Mouse (Mus musculus): ENCODE measurements around the gene Pxylp1.
"Not testable (repeated sequence)": the region's sequence is repeated elsewhere in the genome, so short reads cannot be mapped to it uniquely, and the experiment has no call there.

Pxylp1 gene

DNA sequence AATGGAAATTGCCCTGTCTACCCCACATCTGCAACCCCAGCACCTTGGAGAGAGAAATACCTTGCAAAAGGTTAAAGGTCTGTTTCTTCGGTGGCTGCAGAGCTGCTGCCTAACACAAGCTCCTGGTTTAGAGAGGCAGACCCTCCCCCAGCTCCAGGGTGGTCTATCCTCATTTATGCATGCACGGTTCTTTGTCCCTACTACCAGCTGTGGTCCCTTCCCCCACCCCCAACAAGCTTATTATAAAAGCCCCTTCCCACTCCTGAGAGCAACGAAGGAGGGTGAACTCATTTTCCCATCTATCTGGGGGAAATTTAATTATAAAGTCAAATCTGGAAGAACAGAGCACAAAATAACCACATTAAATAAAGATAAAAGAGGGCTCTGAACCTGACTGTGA lies at the start of gene Pxylp1:
Pxylp1 (minus strand) TSS at position 124 of the 400 bp plus-strand sequence.
- DNase-seq (ENCODE audit: low spot score) = no peak

DNA sequence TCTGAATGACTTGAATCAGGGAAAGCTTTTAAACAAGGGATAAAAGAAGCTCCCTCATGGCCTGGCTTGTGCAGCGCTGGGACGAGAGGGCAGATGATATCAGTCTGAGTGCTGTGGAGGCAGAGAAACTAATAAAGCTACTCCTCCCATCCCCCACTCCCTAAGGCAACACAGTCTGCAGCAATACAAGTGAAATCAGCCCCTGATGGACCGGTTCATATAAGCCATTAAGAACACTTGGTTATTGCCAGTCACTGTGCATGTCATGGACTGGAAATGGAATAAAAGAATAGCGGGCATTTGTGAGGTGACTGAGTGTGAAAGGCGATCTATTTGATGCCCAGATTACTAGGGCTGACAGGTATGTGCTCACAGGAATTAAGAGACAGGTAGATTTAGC lies 46.4 kb upstream of the Pxylp1 start:
- no peak for DNase-seq (ENCODE audit: low spot score)

DNA sequence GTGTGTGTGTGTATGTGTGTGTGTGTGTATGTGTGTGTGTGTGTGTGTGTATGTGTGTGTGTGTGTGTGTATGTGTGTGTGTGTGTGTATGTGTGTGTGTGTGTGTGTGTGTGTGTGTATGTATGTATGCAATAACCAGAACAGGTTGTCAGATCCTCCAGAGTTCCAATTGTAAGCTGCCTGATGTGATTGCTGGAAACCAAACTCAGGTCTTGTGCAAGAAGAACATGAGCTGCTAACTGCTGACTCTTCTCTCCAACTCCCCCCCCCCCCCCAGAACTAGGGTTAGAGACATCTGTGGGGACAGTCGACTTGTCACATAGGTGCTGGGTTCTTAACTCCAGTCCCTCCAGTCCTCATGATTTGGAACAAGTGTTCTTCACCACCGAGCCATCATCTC lies 44.0 kb upstream of the Pxylp1 start:
- DNase-seq (ENCODE audit: low spot score) = not testable (repeated sequence)

DNA sequence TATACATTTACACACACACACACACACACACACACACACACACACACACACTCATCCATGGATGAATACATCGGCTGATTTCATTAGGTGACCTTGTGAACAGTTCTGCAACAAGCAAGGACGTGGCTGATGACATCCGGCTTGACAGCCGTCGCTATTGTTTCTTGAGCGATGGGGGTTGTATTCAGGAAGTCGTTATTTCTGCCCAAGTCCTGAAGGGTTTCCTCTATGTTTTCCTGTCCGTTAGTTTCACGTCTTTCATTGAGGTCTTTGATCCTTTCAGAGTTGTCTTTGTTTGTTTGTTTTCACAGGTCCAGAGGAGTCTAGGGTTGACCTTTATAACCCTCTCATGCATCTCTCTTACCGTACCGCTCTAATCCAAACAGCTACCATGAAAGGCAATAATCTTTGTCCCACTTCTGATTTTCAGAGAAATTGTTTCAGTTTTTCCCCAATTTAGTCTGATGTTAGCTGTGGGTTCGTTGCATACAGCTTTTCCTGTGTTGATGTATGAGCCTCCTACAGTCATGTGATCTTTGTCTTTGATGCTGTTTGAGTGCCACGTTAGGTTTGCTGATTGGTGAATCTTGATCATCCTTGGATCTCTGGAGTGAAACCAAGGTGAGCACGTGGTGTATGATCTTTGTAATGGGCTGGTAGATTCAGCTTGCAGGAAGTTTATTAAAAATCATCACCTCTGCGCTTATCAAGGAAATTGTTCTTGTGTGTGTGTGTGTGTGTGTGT lies 43.3 kb upstream of the Pxylp1 start:
- no peak for DNase-seq (ENCODE audit: low spot score)

DNA sequence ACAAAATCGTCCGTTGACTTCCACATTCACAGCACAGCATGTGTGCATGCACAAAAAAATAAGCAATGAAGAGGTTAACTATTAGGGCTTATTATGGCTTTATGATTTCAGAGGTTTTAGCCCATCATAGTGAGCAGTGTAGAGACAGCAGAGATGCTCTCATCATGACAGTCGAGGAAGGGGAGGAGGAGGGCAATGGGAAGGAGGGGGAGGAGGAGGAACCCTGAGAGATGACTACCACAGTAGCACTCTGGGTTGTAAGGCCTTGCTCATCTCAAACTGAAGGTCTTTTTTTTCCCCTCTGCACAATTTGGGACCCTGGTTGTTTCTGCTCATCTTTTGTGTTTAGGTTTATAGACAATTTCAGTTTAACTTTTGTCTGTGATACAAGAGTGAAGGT lies 42.3 kb upstream of the Pxylp1 start:
- no peak for DNase-seq (ENCODE audit: low spot score)

DNA sequence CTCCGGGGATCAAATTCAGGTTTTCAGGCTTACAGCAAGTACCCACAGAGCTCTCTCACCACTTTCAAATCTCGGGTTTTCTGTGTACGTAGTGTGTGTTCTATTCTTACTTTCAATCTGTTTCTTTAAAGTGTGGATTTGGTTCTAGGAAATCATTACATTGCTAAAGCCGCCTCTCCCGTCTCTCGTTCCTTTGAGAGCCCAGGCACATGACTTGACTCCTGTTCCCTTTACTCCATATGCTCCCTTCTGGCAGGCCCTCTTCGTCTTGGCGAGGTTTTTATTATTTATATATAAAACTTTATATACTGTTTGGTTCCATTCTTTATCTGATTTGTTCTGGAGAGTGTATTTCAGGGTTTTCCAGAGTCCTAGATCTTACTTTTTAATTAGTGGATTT lies 40.3 kb upstream of the Pxylp1 start:
- no peak for DNase-seq (ENCODE audit: low spot score)

DNA sequence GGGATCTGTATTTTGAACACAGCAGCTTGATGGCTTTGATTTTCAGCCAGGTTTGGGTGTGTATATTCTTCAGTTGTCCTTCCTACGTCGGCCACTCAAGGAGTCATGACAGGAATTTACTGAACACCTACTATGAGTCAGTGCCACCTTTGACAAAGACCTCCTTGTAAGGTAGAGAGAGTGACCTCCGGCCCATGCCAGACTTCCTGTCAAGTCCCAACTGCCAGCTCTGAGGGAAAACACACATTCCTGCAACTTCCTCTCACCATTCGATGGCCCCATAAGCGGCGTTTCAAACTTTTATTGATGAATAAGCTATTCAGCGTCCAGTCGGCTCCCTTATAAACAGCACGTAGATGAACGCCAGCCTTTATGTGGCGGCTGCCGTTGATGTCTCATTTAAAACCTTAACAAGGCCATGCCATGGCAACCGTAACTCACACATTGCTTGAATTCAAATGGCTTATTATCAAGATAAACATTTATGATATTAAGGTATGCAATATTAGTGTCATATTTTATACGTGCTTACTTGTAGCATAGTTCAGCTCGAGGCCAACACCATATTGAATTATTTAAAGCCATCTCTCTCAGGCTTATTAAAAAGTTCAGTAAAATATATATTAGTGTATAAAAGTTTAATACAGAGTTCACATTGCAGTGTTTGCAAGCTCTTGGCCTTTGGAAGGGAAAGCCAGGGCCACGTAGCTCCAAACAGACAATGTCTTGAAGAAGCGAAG lies 31.3 kb upstream of the Pxylp1 start:
- DNase-seq (ENCODE audit: low spot score) = no peak

DNA sequence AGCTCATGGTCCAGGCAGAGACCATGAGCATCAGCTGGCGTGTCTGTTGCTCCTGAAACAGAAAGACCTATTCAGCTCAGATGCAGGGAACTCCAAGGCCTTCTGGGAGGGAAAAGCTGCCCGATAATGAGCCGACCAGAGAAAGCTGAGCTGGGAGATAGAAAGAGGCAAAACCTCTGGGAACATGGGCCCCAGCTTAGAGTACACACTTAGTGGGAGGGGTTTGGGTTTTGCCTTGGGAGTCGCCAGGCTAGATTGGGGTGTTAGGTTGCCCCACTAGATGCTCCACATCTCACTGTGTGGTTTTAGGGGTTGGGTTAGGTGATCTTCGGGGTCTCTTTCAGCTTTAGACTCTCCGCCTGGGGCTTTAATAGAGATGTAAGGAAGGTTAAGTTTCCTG lies 30.6 kb upstream of the Pxylp1 start:
- DNase-seq (ENCODE audit: low spot score) = no peak

DNA sequence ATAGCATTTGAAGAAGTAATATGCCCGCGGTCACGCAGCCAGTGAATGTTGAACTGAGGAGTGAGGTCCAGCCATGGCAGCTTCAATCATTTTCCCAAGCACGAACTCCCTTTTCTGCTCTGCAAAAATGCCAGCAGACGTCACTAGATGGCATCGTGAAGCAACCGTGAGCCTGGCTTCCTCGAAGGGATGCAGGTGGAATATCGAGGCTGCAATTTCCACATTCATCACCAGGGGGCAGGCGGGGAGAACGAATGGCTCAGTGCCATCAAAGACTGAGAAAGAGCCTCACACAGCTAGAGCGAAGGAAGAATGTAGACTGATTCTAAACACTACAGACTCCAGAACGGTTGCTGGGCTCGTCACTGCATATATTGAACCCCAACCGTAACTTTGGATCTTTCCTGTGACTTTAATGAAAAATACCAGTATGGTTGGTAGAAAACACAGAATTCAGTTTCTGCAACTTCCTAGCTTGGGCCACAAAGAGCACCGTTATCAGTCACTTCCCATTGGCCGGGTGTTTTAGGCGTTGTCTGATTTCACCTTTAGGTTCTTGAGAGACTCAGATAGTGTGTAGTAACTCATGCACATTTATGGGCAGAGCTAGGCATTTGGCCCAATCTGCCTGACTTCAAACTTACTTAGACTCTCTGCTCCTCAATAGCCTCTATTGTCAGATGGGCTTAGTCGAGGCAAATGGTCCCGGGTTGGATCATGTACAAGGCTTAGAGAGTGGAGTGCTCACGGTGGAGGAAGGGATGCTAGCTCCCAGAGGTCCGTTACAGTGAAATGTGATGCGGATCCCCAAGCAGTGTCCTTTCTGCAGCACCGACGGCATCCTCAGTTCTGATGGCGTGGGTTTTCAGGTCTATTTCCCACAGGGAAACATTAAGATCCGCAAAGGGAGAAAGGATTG lies 24.4 kb upstream of the Pxylp1 start:
- DNase-seq (ENCODE audit: low spot score) = peak; percentile 95

DNA sequence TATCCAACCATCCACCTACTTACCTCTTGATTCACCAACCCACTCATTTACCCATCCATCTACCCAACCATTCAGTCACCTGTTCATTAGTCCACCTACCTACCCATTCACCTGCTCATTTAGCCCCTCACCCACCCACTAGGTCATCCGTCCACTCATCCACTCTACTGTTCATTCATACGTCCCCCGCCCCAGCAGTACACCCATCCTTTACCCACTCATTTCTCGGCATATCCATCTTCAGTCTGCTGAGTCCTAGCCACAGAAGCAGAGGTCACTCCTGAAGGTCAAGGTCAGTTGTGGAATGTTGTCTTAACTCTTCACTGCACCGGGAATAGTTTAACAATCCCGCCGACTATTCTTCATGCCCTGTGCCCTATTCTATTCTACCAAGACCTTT lies 23.6 kb upstream of the Pxylp1 start:
- no peak for DNase-seq (ENCODE audit: low spot score)

DNA sequence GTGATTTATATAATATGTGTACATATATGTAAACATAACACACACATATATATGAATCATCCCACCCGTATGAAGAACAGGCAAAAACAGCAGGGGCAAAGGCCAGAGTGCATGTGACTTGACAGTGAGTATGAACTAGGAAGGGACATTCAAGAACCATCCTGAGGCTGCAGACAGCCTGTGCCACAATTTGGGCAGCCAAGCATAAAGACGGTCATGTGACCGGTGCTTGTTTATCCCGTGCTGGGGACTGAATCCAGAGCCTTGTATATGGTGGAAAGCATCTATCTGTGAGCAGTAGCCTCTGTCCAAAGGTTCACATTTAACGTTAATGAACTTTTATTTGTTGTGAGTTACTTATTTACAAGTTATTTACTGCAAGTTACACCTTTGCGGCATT lies 22.4 kb upstream of the Pxylp1 start:
- no peak for DNase-seq (ENCODE audit: low spot score)

DNA sequence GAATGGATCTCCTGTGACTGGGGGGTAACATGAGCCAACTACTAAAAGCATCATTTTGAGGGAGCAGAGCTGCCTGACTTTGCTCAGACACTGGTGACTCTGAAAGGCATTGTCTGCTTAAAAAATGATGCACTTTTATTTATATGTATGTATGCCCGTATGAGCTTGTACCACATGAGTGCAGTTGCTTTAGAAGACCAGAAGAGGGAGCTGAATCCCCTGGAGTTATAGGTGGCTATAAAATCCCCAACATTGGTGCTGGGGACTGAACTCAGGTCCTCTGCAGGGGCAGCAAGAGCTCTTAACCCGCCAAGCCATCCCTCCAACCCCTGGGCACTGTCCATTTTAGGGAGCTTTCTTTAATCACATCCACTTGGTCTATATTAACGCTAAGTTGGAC lies 21.5 kb upstream of the Pxylp1 start:
- no peak for DNase-seq (ENCODE audit: low spot score)

DNA sequence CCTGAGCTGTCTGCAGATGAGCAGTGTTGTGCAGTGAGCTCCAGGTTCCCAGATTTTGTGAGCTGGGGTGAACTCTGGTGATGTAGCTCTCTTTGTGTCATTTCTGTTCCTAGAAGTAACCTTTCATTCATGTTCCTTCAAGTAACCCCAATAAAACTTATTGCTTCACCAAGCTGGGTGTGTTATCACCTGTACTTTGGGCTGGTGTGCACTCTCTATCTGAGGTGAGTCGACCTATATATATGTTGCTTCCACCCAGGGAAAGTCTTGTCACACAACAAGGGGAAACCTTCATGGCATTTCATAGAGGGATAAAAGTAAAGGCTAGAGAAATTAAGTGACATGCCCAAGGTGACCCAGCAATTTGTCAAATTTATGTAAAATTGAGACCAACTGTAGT lies 17.0 kb upstream of the Pxylp1 start:
- DNase-seq (ENCODE audit: low spot score) = no peak

DNA sequence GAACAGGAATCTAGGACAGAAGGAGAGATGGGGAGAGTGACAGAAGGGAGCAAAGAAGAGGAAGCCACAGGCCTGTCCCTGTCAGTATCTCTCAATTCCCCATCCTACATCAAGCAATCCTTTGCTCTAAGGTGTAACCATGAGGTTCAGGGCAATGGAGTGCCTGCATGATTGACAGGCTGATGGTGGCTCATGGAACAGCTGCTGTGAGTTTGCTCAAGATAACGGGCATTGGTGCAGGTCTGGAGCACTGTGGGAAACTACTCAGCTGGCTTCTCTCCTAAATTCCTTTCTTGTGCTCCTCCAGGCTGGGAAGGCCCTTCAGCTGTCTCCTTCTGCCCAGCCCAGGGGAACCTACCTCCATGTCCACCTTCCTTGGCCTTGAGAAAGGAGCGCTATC lies 16.3 kb upstream of the Pxylp1 start:
- no peak for DNase-seq (ENCODE audit: low spot score)

DNA sequence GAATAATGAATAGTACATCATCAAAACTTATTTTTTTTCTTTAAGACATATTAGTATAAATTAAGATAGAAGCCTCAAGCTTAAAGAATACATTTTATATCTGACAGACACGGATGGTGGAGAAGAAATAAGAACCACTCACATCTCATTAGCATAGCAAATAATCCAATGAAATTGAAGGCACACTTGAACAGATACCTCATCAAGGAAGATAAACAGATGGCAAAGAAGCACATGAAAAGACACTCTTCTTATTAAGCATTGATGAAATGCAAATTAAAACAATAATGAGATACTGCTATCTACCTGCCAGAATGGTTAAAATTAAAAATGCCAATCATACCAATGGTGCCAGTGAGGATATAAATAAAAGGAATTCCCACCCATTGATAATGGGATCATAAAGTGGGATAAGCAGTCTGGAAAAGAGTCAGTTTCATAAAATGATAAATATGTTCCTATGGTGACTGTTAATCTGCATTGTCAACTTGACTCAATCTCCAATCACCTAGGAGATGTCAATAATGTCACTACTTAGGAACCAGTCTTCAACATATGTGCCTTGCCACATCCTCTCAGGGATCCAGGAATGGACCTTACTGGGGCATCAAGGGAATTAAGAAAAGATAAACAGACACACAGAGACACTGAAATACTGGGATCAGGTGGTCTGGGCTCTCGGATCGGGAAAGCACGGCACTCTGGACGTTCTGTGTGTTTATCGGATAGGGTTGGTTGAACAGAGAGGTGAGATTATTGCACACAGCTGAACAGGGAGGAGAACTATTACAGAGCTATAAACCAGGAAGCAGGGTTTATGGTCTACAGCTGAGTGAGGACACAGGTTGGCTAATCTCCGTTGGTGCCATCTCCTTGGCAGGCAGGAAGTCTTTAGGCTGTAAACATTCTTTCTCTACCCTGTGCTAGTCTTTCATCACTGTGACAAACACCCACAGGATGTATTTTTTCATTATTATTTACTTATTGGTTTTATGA lies 12.2 kb upstream of the Pxylp1 start:
- no peak for DNase-seq (ENCODE audit: low spot score)

DNA sequence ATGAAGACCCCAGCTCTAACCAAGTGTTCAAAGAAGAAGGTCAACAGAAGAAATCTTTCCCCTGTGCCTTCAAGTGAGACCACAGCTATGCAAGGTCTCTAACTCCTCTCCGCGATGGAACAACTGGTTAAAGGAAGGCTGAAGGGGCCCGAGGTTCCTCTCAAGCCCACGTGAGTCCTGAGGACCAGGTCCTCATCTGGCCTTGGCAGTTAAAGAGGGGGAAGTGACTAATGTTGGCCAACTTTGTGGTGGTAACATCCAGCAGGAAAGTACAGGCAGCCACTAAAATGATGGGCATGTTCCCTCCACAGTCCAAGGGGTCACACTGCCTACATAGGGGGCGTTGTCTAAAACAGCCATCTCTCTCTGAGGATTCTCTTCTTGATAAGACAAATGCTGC lies 7.2 kb upstream of the Pxylp1 start:
- DNase-seq (ENCODE audit: low spot score) = no peak

DNA sequence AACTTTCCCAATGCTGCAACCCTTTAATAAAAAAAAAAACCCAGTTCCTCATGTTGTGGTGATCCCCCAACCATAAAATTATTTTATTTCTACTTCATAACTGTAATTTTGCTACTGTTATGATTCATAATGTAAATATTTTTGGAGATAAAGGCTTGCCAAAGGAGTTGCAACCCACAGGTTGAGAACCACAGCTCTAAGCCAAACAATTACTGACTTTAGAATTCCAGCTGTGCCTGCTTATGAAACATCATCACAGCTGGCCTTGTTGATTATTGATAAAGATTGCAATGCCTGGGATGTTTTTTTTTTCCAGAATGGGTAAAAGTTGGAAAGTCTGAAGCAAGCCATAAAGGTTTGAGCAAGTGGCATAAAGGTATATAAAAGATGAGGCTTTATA lies 6.5 kb upstream of the Pxylp1 start:
- no peak for DNase-seq (ENCODE audit: low spot score)

DNA sequence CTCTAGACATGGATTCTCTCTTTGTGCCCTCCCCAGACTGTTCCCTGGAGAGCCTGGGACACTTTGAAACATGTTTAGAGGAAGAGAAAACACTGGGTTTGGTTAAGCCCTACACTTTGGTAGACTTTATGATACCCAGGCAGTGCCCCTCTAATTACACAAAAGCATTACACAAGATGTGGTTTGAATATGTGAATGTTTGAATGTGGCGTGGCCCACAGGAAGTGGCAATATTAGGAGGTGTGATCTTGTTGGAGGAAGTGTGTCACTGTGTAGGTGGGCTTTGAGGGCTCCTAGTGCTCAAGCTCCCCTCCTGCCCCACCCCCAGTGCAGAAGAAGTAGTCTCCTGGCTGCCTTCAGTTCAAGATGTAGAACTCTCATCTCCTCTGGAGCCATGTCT lies 4.2 kb upstream of the Pxylp1 start:
- no peak for DNase-seq (ENCODE audit: low spot score)

DNA sequence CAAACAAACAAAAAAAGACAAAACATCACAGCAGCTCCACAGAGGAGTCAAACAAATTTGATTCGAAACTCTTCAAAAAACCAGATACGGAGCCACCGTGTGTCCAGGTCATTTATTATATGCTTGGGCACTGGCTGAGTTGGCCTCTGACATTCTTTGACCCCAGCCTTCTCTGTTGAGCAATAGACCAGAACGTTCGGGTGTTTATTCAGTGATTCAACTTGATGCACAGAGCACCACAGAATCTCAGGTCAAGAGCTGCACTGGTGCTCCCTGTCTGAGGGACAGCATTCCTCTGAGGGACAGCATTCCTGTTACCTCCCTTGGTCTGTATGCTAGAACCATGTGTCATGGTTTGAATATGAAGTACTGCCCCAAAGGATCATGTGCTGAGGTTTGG lies 1.1 kb upstream of the Pxylp1 start:
- DNase-seq (ENCODE audit: low spot score) = no peak

DNA sequence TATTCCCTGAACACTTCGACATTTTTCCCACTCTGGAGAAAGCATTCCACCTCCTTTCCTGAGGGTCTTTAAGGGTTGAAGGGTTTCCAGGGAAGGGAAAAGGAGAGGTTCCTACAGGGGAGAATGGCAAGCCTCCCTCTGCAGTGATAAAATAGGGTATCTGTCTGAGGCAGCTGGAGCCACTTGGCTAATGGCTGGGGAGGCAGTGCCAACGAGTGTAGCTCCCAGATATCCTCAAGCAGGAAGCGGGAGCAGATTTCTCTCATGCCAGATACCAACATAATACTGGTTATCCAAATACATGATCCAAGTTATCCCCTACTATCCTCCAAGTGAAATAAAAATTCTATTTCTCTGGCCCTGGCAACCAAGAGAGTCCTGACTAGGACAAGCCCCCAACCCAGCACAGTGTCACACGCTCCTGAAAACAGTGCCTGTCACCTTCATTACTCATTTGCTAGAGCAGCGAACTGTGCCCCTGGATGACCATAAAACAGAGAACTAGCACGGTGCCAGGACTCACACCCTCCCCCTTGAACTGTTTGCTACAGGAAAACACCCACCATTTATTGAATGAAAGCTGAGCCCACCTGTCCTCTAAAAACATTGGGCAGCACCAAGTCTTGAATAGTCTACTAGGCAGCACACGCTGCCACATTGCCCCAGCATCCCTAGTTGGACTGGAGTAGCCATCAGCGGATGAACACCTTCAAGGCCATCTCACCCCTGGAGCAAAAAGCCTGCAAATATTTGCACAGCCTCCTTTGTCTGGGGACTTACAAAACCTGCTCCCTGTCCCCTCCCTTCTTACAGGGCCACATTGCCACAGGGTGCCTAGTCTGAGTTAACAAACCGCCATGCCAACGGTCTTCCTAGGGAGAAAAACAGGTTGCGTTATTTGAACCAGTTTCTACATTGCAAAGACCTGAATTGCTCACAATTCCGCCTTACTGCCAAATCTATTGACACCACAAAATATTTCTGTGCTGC lies 833 bp downstream of the Pxylp1 start:
- DNase-seq (ENCODE audit: low spot score) = no peak

Measured in layer of hippocampus, adult 11-12 months (tissue).